Mouse (Mus musculus) A20 (cell line): ENCODE data around the gene Gm26566.

Experiments used
- DNase-seq: peaks from one replicate; pipeline ENCODE4 v3.0.0-alpha.2; 2011; ENCODE audit warnings: low read depth, low spot score

The Gm26566 gene

GRCm38 (mm10) chr4:88721791-88722721 lies at the start of gene Gm26566, which contains the start of gene Klhl9:
Gm26566 (plus strand) TSS chr4:88721805.
Klhl9 (minus strand) TSS chr4:88722465.
- DNase-seq = peak; percentile 93

- no peak for DNase-seq
Measured at GRCm38 (mm10) chr4:88676824-88677223, 44.8 kb upstream of the Gm26566 start, which contains the start of gene Ifna16. Ifna16 (minus strand) TSS chr4:88676924.

GRCm38 (mm10) chr4:88680362-88680761 lies 41.2 kb upstream of the Gm26566 start:
- DNase-seq = peak; percentile 33

GRCm38 (mm10) chr4:88681353-88681752 lies 40.3 kb upstream of the Gm26566 start:
- no peak for DNase-seq

GRCm38 (mm10) chr4:88683812-88684211 lies 37.8 kb upstream of the Gm26566 start, which contains the start of gene Ifna2:
Ifna2 (minus strand) TSS chr4:88683912.
- no peak for DNase-seq

- no peak for DNase-seq
Measured at GRCm38 (mm10) chr4:88691259-88691658, 30.3 kb upstream of the Gm26566 start, which contains the start of gene Ifnab. Ifnab (minus strand) TSS chr4:88691359.

GRCm38 (mm10) chr4:88692537-88692936 lies 29.1 kb upstream of the Gm26566 start:
- no peak for DNase-seq

GRCm38 (mm10) chr4:88693392-88693791 lies 28.2 kb upstream of the Gm26566 start:
- DNase-seq = no peak

- peak; percentile 69 for DNase-seq
Measured at GRCm38 (mm10) chr4:88696237-88696884, 25.2 kb upstream of the Gm26566 start.

- DNase-seq = no peak
Measured at GRCm38 (mm10) chr4:88697108-88697507, 24.5 kb upstream of the Gm26566 start.

- no peak for DNase-seq
Measured at GRCm38 (mm10) chr4:88697753-88698152, 23.9 kb upstream of the Gm26566 start.

GRCm38 (mm10) chr4:88698781-88699180 lies 22.8 kb upstream of the Gm26566 start:
- DNase-seq = peak; percentile 28

- no peak for DNase-seq
Measured at GRCm38 (mm10) chr4:88699301-88699700, 22.3 kb upstream of the Gm26566 start.

GRCm38 (mm10) chr4:88705924-88706323 lies 15.7 kb upstream of the Gm26566 start:
- peak; percentile 74 for DNase-seq

GRCm38 (mm10) chr4:88707128-88707826 lies 14.3 kb upstream of the Gm26566 start:
- DNase-seq = peak; percentile 18

- DNase-seq = no peak
Measured at GRCm38 (mm10) chr4:88714281-88714680, 7.3 kb upstream of the Gm26566 start.

- DNase-seq = no peak
Measured at GRCm38 (mm10) chr4:88715059-88715458, 6.5 kb upstream of the Gm26566 start.

- no peak for DNase-seq
Measured at GRCm38 (mm10) chr4:88718715-88719114, 2.9 kb upstream of the Gm26566 start.

GRCm38 (mm10) chr4:88723497-88724090 lies 2.0 kb downstream of the Gm26566 start:
- DNase-seq = no peak

- DNase-seq = no peak
Measured at GRCm38 (mm10) chr4:88726727-88727126, 5.1 kb downstream of the Gm26566 start.

GRCm38 (mm10) chr4:88727324-88727723 lies 5.7 kb downstream of the Gm26566 start:
- DNase-seq = peak; percentile 46
